Mouse (Mus musculus) spleen, postnatal 14 days (tissue): ENCODE measurements around the gene Rap1a.

ENCODE experiments used
- DNase-seq, 2 experiments: peaks; one replicate each; pipeline ENCODE4 v3.0.0; 2021 to 2022; ENCODE audit warnings: low spot score in 2 of 2

Gene Rap1a

GRCm38 (mm10) chr3:105763132-105763851 is 37.8 kb downstream of the Rap1a start:
- no peak for DNase-seq

GRCm38 (mm10) chr3:105760063-105760462 is 41.1 kb downstream of the Rap1a start:
- DNase-seq: no peak

GRCm38 (mm10) chr3:105758658-105759057 is 42.5 kb downstream of the Rap1a start:
- DNase-seq: no peak

GRCm38 (mm10) chr3:105758098-105758497 is 43.0 kb downstream of the Rap1a start:
- no peak for DNase-seq

GRCm38 (mm10) chr3:105757323-105758083 is 43.6 kb downstream of the Rap1a start:
- DNase-seq: no peak

GRCm38 (mm10) chr3:105756505-105756904 is 44.6 kb downstream of the Rap1a start:
- no peak for DNase-seq

- DNase-seq: no peak
These were observed 46.0 kb downstream of the Rap1a start for GRCm38 (mm10) chr3:105755123-105755522.

- DNase-seq: no peak
These were observed 47.0 kb downstream of the Rap1a start for GRCm38 (mm10) chr3:105754184-105754583.

GRCm38 (mm10) chr3:105750810-105751209 is 50.3 kb downstream of the Rap1a start:
- DNase-seq: no peak

GRCm38 (mm10) chr3:105746542-105746941 is 54.6 kb downstream of the Rap1a start:
- no peak for DNase-seq

- no peak for DNase-seq
These were observed 63.5 kb downstream of the Rap1a start for GRCm38 (mm10) chr3:105737666-105738065.

- no peak for DNase-seq
These were observed 64.1 kb downstream of the Rap1a start for GRCm38 (mm10) chr3:105737070-105737469.

- DNase-seq: no peak
These were observed 65.0 kb downstream of the Rap1a start for GRCm38 (mm10) chr3:105736148-105736547.

- no peak for DNase-seq
These were observed 65.9 kb downstream of the Rap1a start for GRCm38 (mm10) chr3:105735285-105735684.

- DNase-seq: no peak
These were observed 67.6 kb downstream of the Rap1a start for GRCm38 (mm10) chr3:105733538-105733937.

GRCm38 (mm10) chr3:105732360-105732759 is 68.8 kb downstream of the Rap1a start:
- no peak for DNase-seq

GRCm38 (mm10) chr3:105726037-105726436 is 75.1 kb downstream of the Rap1a start:
- peak in 1 of 2 experiments; percentile 53 for DNase-seq

- no peak for DNase-seq
These were observed 78.6 kb downstream of the Rap1a start for GRCm38 (mm10) chr3:105722510-105722909.

- no peak for DNase-seq
These were observed 79.4 kb downstream of the Rap1a start for GRCm38 (mm10) chr3:105721681-105722201.

GRCm38 (mm10) chr3:105720514-105720913 is 80.6 kb downstream of the Rap1a start:
- DNase-seq: no peak

- DNase-seq: no peak
These were observed 81.2 kb downstream of the Rap1a start for GRCm38 (mm10) chr3:105719979-105720378.

- no peak for DNase-seq
These were observed 82.4 kb downstream of the Rap1a start for GRCm38 (mm10) chr3:105718746-105719145.
